Mouse (Mus musculus) stomach, embryonic 16.5 days (tissue): ENCODE results near the gene Gm14410. TPM values are rescaled to one million over a fixed set of nuclear protein-coding genes. Genes with fewer than 3 reads are reported as not detected.
A peak's percentile ranks its signal among the peaks of the same experiment; 100 is the strongest.
"Not testable (repeated sequence)": the region's sequence is repeated elsewhere in the genome, so short reads cannot be mapped to it uniquely, and the experiment has no call there.

ENCODE experiments used
- ATAC-seq: fragments of 200-750 bp; cut with Nextera tagmentation; 2 replicates; pipeline ENCODE4 v1.8.0; 2017; ENCODE audit warnings: moderate number of reproducible peaks, moderate TSS enrichment; ENCODE audit not compliant: insufficient read depth, low FRiP score
- H3K27ac ChIP-seq: fragments of 300-500 bp; sonication (generic); 2 replicates; pipeline ENCODE4 v1.5.1; 2014; ENCODE audit warnings: low read length
- H3K27me3 ChIP-seq: fragments of 300-500 bp; sonication (generic); 2 replicates; pipeline ENCODE4 v1.6.1; 2014; ENCODE audit warnings: low read length, control low read depth, mixed read lengths; ENCODE audit not compliant: control insufficient read depth, insufficient read depth
- H3K36me3 ChIP-seq: fragments of 300-500 bp; sonication (generic); 2 replicates; pipeline ENCODE4 v1.6.1; 2014; ENCODE audit warnings: low read length; ENCODE audit not compliant: control insufficient read depth, insufficient read depth
- H3K4me1 ChIP-seq: fragments of 300-500 bp; sonication (generic); 2 replicates; pipeline ENCODE4 v1.6.1; 2014; ENCODE audit warnings: low read length, control low read depth, mixed read lengths; ENCODE audit not compliant: control insufficient read depth, insufficient read depth
- H3K4me2 ChIP-seq: fragments of 300-500 bp; sonication (generic); 2 replicates; pipeline ENCODE4 v1.6.1; 2014; ENCODE audit warnings: low read depth, low read length, mixed read lengths
- H3K4me3 ChIP-seq: fragments of 300-500 bp; sonication (generic); replicated peaks from 2 replicates; pipeline ENCODE4 v1.5.1; 2014; ENCODE audit warnings: mild to moderate bottlenecking, low read length
- H3K9ac ChIP-seq: fragments of 300-500 bp; sonication (generic); 2 replicates; pipeline ENCODE4 v1.6.1; 2014; ENCODE audit warnings: low read length
- H3K9me3 ChIP-seq: fragments of 300-500 bp; sonication (generic); replicated peaks from 2 replicates; pipeline ENCODE4 v1.6.1; 2016; ENCODE audit warnings: low read length, control low read depth; ENCODE audit not compliant: control insufficient read depth
- WGBS: fragments of 180-500 bp; shearing (Covaris S2); extraction: QIAGEN DNeasy Blood & Tissue Kit; methylation state at CpG from one replicate; pipeline ENCODE4 v1.1.7; 2014; 5-methylcytosine and 5-hydroxymethylcytosine counted together
- polyA plus RNA-seq: library from polyadenylated mRNA; unstranded; fragments of >200 nt; fragmentation: Nextera tagmentation; extraction: Ambion mirVana; gene quantifications from 2 replicates; pipeline ENCODE4 v1.2.1, GENCODE M21; 2015

Gene Gm14410
- polyA plus RNA-seq, result 21.8 TPM in 2 replicates

DNA sequence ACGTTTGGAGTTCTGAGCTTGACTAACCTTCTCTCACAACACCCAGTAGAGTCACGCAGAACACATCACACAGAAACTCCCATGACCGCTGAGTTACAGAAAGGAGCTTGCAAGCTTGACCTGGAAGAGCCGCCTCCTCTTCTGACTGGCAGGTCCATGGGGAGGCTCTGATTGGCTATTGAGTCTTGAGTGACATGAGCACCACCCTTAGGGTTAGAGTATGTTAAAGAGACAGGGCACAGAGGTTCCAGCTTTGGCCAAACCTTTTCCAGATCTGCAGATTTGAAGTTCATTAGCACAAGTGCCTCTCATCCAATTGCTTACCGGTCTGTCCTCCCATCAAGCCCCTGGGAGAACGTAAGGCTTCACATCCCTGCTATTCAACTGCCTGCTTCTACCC lies at the start of gene Gm14410:
Gene Gm14410, minus strand, starts transcription at position 81 of the 400 bp plus-strand sequence.
- H3K4me3 ChIP-seq, result peak within 1 kb of the TSS; percentile 41
- not testable (repeated sequence) for H3K27me3 ChIP-seq, H3K27ac ChIP-seq, H3K9me3 ChIP-seq, H3K4me1 ChIP-seq, ATAC-seq, H3K4me2 ChIP-seq, H3K9ac ChIP-seq, H3K36me3 ChIP-seq
- 3% methylated on average over 4 of the region's 6 CpGs for WGBS

DNA sequence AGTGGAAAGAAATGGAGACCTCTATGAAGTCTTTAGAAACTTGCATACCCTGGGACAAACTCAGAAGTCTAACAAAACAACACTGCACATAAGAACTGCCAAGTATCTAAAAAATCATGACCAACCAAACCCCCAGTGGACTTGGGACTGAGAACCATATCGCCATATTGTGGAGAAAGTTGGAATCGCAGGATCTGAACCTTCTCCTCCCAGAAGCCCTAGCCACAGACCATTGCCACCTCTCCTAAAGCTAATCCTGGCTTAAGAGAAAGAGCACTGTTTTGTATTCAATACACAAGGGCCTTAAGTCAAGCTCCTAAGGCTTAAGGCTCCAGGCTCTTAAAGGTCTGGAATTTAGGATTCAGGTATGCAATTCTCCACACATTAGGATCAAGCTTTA lies 41.2 kb upstream of the Gm14410 start:
- H3K27ac ChIP-seq, H3K4me2 ChIP-seq, H3K4me3 ChIP-seq, H3K27me3 ChIP-seq, H3K9ac ChIP-seq, H3K4me1 ChIP-seq, H3K36me3 ChIP-seq, H3K9me3 ChIP-seq, ATAC-seq: not testable (repeated sequence)
- 61% methylated on average over 2 of the region's 2 CpGs for WGBS

DNA sequence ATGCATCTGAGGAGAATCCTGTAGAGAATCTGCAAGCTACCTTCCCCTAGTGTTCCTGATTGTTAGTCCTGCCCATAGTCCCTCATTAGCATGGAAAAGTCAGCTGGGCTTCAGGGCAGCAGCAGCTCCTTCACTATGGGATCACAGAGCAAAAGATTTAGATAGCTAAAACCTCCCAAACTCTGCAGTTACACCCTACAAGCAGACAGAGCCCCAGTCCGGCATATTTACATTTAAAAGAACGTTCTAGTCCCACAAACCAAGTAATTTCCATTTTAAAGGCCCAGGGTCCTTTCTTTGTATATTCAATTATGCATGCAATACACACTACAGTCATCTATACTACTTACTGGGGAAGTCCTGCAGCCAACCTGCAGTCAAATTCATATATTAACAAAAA lies 24.2 kb upstream of the Gm14410 start:
- H3K27ac ChIP-seq, H3K4me2 ChIP-seq, H3K9ac ChIP-seq, H3K27me3 ChIP-seq, ATAC-seq, H3K4me3 ChIP-seq, H3K36me3 ChIP-seq, H3K9me3 ChIP-seq, H3K4me1 ChIP-seq: not testable (repeated sequence)
- WGBS, result 56% methylated on average over 2 of the region's 2 CpGs

DNA sequence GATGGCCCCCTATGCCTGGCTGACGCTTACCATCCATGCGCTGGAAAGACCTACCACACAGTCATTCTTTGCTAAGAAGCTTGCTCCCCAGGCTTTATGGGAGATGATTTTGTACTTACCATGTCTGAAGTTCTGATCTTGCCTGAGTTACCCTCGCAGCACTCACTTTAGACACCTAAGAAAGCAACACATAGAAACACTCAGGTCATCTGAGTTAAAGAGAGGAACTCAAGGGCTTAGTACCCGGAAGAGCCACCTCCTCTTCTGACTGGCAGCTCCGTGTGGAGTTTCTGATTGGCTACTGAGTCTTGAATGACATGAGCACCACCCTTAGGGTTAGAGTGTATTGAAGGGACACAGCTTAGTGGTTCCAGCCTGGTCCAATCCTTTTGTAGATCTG lies 33.5 kb downstream of the Gm14410 start:
- H3K4me2 ChIP-seq, H3K27ac ChIP-seq, ATAC-seq, H3K9ac ChIP-seq, H3K27me3 ChIP-seq, H3K36me3 ChIP-seq, H3K4me3 ChIP-seq, H3K9me3 ChIP-seq, H3K4me1 ChIP-seq: not testable (repeated sequence)
- 86% methylated on average over 4 of the region's 5 CpGs for WGBS

Other genes starting within 250 kb of the Gm14410 start
- 7.0 and 8.2 TPM in 2 replicates for gene Gm14419, start 205.5 kb downstream of the Gm14410 start, polyA plus RNA-seq
- gene Gm14401, start 132.1 kb downstream of the Gm14410 start, polyA plus RNA-seq, result not detected in 2 replicates
- not detected in 2 replicates for gene Gm14409, start 60.6 kb upstream of the Gm14410 start, polyA plus RNA-seq
- 0.29 and 0.39 TPM in 2 replicates for gene Gm14412, start 117.9 kb upstream of the Gm14410 start, polyA plus RNA-seq
- gene Gm14418, start 191.9 kb upstream of the Gm14410 start, polyA plus RNA-seq, result 8.7 and 9.3 TPM in 2 replicates